12 mouse cellular contexts compared by ENCODE assay signal in the genomic region with DNA sequence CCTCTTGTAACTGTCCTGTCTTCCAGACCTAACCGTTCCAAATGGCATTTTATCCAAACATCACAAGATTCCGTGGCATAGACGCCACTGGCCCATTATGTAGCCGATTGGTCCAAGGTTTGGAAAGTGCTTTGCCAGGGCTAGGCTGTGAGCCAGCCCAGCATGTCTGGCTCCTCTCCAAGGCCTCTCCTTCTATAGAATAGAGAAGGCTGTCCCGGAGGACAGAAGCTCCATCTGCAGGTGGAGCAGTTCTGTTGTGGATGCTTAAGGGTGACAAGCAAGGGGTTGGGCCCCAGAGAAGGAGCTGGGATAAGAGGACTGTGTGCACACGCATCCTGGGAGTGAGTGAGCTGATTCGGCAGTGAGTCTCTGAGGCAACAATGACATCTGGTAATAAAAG.
DNase-seq lines count a peak whose midpoint lies in the region; ATAC-seq and TF ChIP-seq lines count a peak whose summit lies in the region.
"Had no signal": no experiment of that assay in that cellular context is flagged by ENCODE, and none has a peak within 500 bp of the region (broad histone marks: within the 10 kb centered on the region; RNA-seq: fewer than 3 reads in every experiment).

No protein-coding gene starts in this region.

- intact Hi-C loops in heart, adult 2 months (cut with DNase I) = no loop called here

- WGBS in heart, adult 2 months = 32% methylated on average over 7 of the region's 7 CpGs
- WGBS in heart, embryonic 10.5 days = 84% methylated on average over 7 of the region's 7 CpGs
- WGBS in liver, embryonic 11.5 days = 86% methylated on average over 7 of the region's 7 CpGs

- no peaks in the 10 kb centered on the region for H3K79me2 ChIP-seq in heart, adult 2 months (replicated peaks; ENCODE audit: control insufficient read depth, insufficient read depth, low read length)

- H3K27ac ChIP-seq in heart, adult 2 months = no peak overlapping the region
- H3K27ac ChIP-seq in heart, embryonic 10.5 days = no peak overlapping the region
- no peak overlapping the region for H3K27ac ChIP-seq in liver, embryonic 11.5 days (ENCODE audit: low read depth, low read length)
- H3K27ac ChIP-seq: embryonic facial prominence, embryonic 13.5 days; lung, embryonic 15.5 days had no signal

- no peaks in the 10 kb centered on the region for H3K36me3 ChIP-seq in heart, adult 2 months (ENCODE audit: control insufficient read depth, insufficient read depth, low read length)
- H3K36me3 ChIP-seq in heart, embryonic 10.5 days = no peaks in the 10 kb centered on the region
- no peaks in the 10 kb centered on the region for H3K36me3 ChIP-seq in liver, embryonic 11.5 days (ENCODE audit: control insufficient read depth, insufficient read depth, low read length)
- H3K36me3 ChIP-seq: embryonic facial prominence, embryonic 13.5 days; lung, embryonic 15.5 days had no signal

- H3K9me3 ChIP-seq in heart, embryonic 10.5 days = no peaks in the 10 kb centered on the region
- H3K9me3 ChIP-seq in liver, embryonic 11.5 days (ENCODE audit: control insufficient read depth, low read length) = no peaks in the 10 kb centered on the region
- H3K9me3 ChIP-seq: embryonic facial prominence, embryonic 13.5 days; lung, embryonic 15.5 days had no signal

- peak; percentile 39 for TF ChIP-seq CTCF in heart, adult 2 months (IDR thresholded peaks at IDR 0.05)

- DNase-seq in heart, adult 2 months = no peak
- DNase-seq in heart, embryonic 10.5 days (ENCODE audit: low spot score) = no peak
- peak; percentile 67 for DNase-seq in Muller cell, postnatal 12 days (ENCODE audit: inconsistent ontology term)
- peak; percentile 53 to 59 for DNase-seq in cerebellum, adult 18-20 months
- peak; percentile 35 to 51 for DNase-seq in layer of hippocampus, postnatal 10 days (ENCODE audit: low spot score in 2 of 2)
- DNase-seq in urinary bladder, postnatal 4 days (ENCODE audit: low spot score in 2 of 2) = no peak
- no peak for DNase-seq in liver, embryonic 11.5 days (ENCODE audit: low spot score)
- DNase-seq: heart, postnatal 14 days; kidney, adult 9 months had no signal

- no peak overlapping the region for H3K9ac ChIP-seq in heart, adult 2 months (ENCODE audit: low read depth, low read length)
- no peak overlapping the region for H3K9ac ChIP-seq in liver, embryonic 11.5 days (ENCODE audit: low read depth, low read length)
- H3K9ac ChIP-seq: lung, embryonic 15.5 days had no signal

- TF ChIP-seq POLR2A in heart, adult 2 months (IDR thresholded peaks at IDR 0.05; ENCODE audit: insufficient read depth, low read depth, low read length) = no peak

- no peak overlapping the region for H3K4me2 ChIP-seq in liver, embryonic 11.5 days
- H3K4me2 ChIP-seq: embryonic facial prominence, embryonic 13.5 days; lung, embryonic 15.5 days had no signal

- H3K27me3 ChIP-seq in heart, adult 2 months (ENCODE audit: control insufficient read depth, insufficient read depth, low read length) = no peaks in the 10 kb centered on the region
- peaks cover 3% of the 10 kb centered on the region; the same call in 1 of the 2 replicates for H3K27me3 ChIP-seq in heart, embryonic 10.5 days (ENCODE audit: insufficient read depth, poor library complexity, severe bottlenecking)
- no peaks in the 10 kb centered on the region for H3K27me3 ChIP-seq in liver, embryonic 11.5 days (replicated peaks; ENCODE audit: control insufficient read depth, insufficient read depth, low read length)
- H3K27me3 ChIP-seq: embryonic facial prominence, embryonic 13.5 days; lung, embryonic 15.5 days had no signal

- no peak overlapping the region for H3K4me3 ChIP-seq in heart, adult 2 months
- no peak overlapping the region for H3K4me3 ChIP-seq in heart, embryonic 10.5 days
- H3K4me3 ChIP-seq in liver, embryonic 11.5 days (ENCODE audit: low read depth, low read length) = no peak overlapping the region
- H3K4me3 ChIP-seq: embryonic facial prominence, embryonic 13.5 days; lung, embryonic 15.5 days had no signal

- no peaks in the 10 kb centered on the region for H3K4me1 ChIP-seq in heart, adult 2 months (ENCODE audit: control insufficient read depth, insufficient read depth, low read length)
- peaks cover 20% of the 10 kb centered on the region; the same call in 1 of the 2 replicates for H3K4me1 ChIP-seq in heart, embryonic 10.5 days
- no peaks in the 10 kb centered on the region for H3K4me1 ChIP-seq in liver, embryonic 11.5 days (replicated peaks; ENCODE audit: control insufficient read depth, insufficient read depth, low read length)
- H3K4me1 ChIP-seq: embryonic facial prominence, embryonic 13.5 days; lung, embryonic 15.5 days had no signal

- no peak for TF ChIP-seq EP300 in heart, adult 2 months (IDR thresholded peaks at IDR 0.05; ENCODE audit: insufficient read depth, low read depth, low read length)

- no peak for ATAC-seq in liver, embryonic 11.5 days (replicated peaks; ENCODE audit: low FRiP score)
- ATAC-seq: CD4-positive, CD25-positive, alpha-beta regulatory T cell, adult 4 months had no signal

Comparison
In these comparisons a context has a peak if more than half of its experiments do, and no peak if none do; other contexts are left out.
1. DNase-seq: peak in Muller cell, postnatal 12 days (single experiment), cerebellum, adult 18-20 months (2 of 2) and layer of hippocampus, postnatal 10 days (2 of 2); none in heart, adult 2 months (0 of 2), heart, embryonic 10.5 days (single experiment), urinary bladder, postnatal 4 days (0 of 2) and liver, embryonic 11.5 days (single experiment).